Mouse (Mus musculus) spleen, adult 2 months (tissue): ENCODE data around the gene Scgb1a1. TPM values are rescaled to one million over a fixed set of nuclear protein-coding genes. Genes with fewer than 3 reads are reported as not detected.
A peak's percentile ranks its signal among the peaks of the same experiment; 100 is the strongest.

ENCODE experiments used
- DNase-seq, 2 experiments: peaks; one replicate each; pipeline versions ENCODE4 v3.0.0 to v3.0.0-alpha.2; 2012 to 2021; ENCODE audit warnings: low spot score in 2 of 2, low read depth in 1 of 2
- H3K27ac ChIP-seq: fragments of 200-500 bp; 2 replicates; pipeline ENCODE4 v1.5.1; 2012; ENCODE audit warnings: low read length, inconsistent platforms; ENCODE audit not compliant: insufficient read depth
- H3K27me3 ChIP-seq: fragments of 200-500 bp; 2 replicates; pipeline ENCODE4 v1.6.1; 2012; ENCODE audit warnings: mild to moderate bottlenecking, moderate library complexity, low read length, inconsistent platforms; ENCODE audit not compliant: control insufficient read depth, insufficient read depth
- H3K36me3 ChIP-seq: fragments of 200-500 bp; 2 replicates; pipeline ENCODE4 v1.6.1; 2012; ENCODE audit warnings: mild to moderate bottlenecking, low read length, inconsistent platforms; ENCODE audit not compliant: control insufficient read depth, insufficient read depth
- H3K4me1 ChIP-seq: fragments of 200-500 bp; 2 replicates; pipeline ENCODE4 v1.6.1; 2011; ENCODE audit warnings: inconsistent platforms; ENCODE audit not compliant: control insufficient read depth, insufficient read depth, insufficient read length
- H3K4me3 ChIP-seq: fragments of 200-500 bp; 2 replicates; pipeline ENCODE4 v1.5.1; 2011; ENCODE audit warnings: mild to moderate bottlenecking, inconsistent platforms; ENCODE audit not compliant: insufficient read depth, insufficient read length; ENCODE audit errors: extremely low read depth
- CTCF ChIP-seq: fragments of 200-500 bp; IDR thresholded peaks from 2 replicates; pipeline ENCODE4 v1.5.1; 2011; ENCODE audit warnings: mild to moderate bottlenecking, inconsistent platforms; ENCODE audit not compliant: insufficient read depth, insufficient read length, insufficient replicate concordance; ENCODE audit errors: extremely low read depth
- POLR2A ChIP-seq: fragments of 200-500 bp; IDR thresholded peaks from 2 replicates; pipeline ENCODE4 v1.6.1; 2011; ENCODE audit warnings: low read depth, low read length, inconsistent platforms
- WGBS: fragments of 180-500 bp; shearing (Covaris S2); methylation state at CpG from one replicate; pipeline ENCODE4 v1.1.7; 2018; 5-methylcytosine and 5-hydroxymethylcytosine counted together
- polyA plus RNA-seq: library from polyadenylated mRNA; depleted of rRNA; stranded (reverse); fragments of >200 nt; gene quantifications from 2 replicates; pipeline ENCODE4 v1.2.3, GENCODE M21; 2012

Gene Scgb1a1
- polyA plus RNA-seq, 1 experiment: 0.91 TPM

GRCm38 (mm10) chr19:9122390-9122789 lies 34.6 kb upstream of the Scgb1a1 start:
- 82% methylated on average over 1 of the region's 1 CpGs for WGBS
- DNase-seq: no peak
- H3K4me3 ChIP-seq: no peak overlapping the region
- H3K36me3 ChIP-seq: peaks cover 3% of the 10 kb centered on the region; the same call in 1 of the 2 replicates
- H3K27me3 ChIP-seq: no peaks in the 10 kb centered on the region
- TF ChIP-seq POLR2A (no peak), CTCF (no peak)
- no peaks in the 10 kb centered on the region; the same call in 1 of the 2 replicates for H3K4me1 ChIP-seq
- H3K27ac ChIP-seq: peak overlapping the region; percentile 5; the same call in 1 of the 2 replicates

GRCm38 (mm10) chr19:9119655-9120425 lies 32.1 kb upstream of the Scgb1a1 start:
- TF ChIP-seq POLR2A (no peak), CTCF (no peak)
- WGBS: 93% methylated on average over 3 of the region's 3 CpGs

GRCm38 (mm10) chr19:9117275-9117674 lies 29.5 kb upstream of the Scgb1a1 start:
- 93% methylated on average over 5 of the region's 5 CpGs for WGBS
- H3K36me3 ChIP-seq: peaks cover 3% of the 10 kb centered on the region

More at GRCm38 (mm10) chr19:9119655-9120425, 32.1 kb upstream of the Scgb1a1 start:
- H3K36me3 ChIP-seq: peaks cover 3% of the 10 kb centered on the region
- H3K4me1 ChIP-seq: peaks cover 3% of the 10 kb centered on the region; the same call in 1 of the 2 replicates
- no peak for DNase-seq
- no peaks in the 10 kb centered on the region for H3K27me3 ChIP-seq
- no peak overlapping the region for H3K27ac ChIP-seq
- H3K4me3 ChIP-seq: no peak overlapping the region

GRCm38 (mm10) chr19:9116268-9116667 lies 28.5 kb upstream of the Scgb1a1 start:
- TF ChIP-seq POLR2A (no peak), CTCF (no peak)
- Histone ChIP-seq H3K27ac (no peak overlapping the region), H3K4me1 (peaks cover 3% of the 10 kb centered on the region; the same call in 1 of the 2 replicates), H3K4me3 (no peak overlapping the region), H3K27me3 (no peaks in the 10 kb centered on the region), H3K36me3 (peaks cover 3% of the 10 kb centered on the region)
- DNase-seq: no peak
- WGBS: 59% methylated on average over 4 of the region's 4 CpGs

More at GRCm38 (mm10) chr19:9117275-9117674, 29.5 kb upstream of the Scgb1a1 start:
- Histone ChIP-seq H3K4me3 (no peak overlapping the region), H3K27ac (no peak overlapping the region), H3K27me3 (no peaks in the 10 kb centered on the region), H3K4me1 (peaks cover 3% of the 10 kb centered on the region; the same call in 1 of the 2 replicates)
- DNase-seq: no peak
- TF ChIP-seq POLR2A: no peak
- no peak for TF ChIP-seq CTCF

GRCm38 (mm10) chr19:9112043-9112442 lies 24.3 kb upstream of the Scgb1a1 start:
- DNase-seq: no peak
- Histone ChIP-seq H3K27ac (no peak overlapping the region), H3K36me3 (no peaks in the 10 kb centered on the region; the same call in 1 of the 2 replicates), H3K4me3 (no peak overlapping the region), H3K4me1 (peaks cover 6% of the 10 kb centered on the region; the same call in 1 of the 2 replicates), H3K27me3 (no peaks in the 10 kb centered on the region)
- no peak for TF ChIP-seq CTCF
- no peak for TF ChIP-seq POLR2A
- 76% methylated on average over 8 of the region's 8 CpGs for WGBS

- DNase-seq: peak; percentile 42 to 65
- Histone ChIP-seq H3K36me3 (no peaks in the 10 kb centered on the region), H3K4me1 (peaks cover 7% of the 10 kb centered on the region; the same call in 1 of the 2 replicates), H3K27me3 (no peaks in the 10 kb centered on the region), H3K27ac (no peak overlapping the region), H3K4me3 (no peak overlapping the region)
- WGBS: 62% methylated on average over 4 of the region's 4 CpGs
- TF ChIP-seq CTCF (peak; percentile 33; the same call in 1 of the 2 replicates), POLR2A (no peak)
Measured at GRCm38 (mm10) chr19:9110182-9110869, 22.6 kb upstream of the Scgb1a1 start.
